Mouse (Mus musculus) testis, adult 2 months (tissue): Measurements from ENCODE around the gene Wfdc12. TPM values are rescaled to one million over a fixed set of nuclear protein-coding genes. Genes with fewer than 3 reads are reported as not detected.
A peak's percentile ranks its signal among the peaks of the same experiment; 100 is the strongest.
"Not testable (repeated sequence)": the region's sequence is repeated elsewhere in the genome, so short reads cannot be mapped to it uniquely, and the experiment has no call there.

Source experiments
- H3K27ac ChIP-seq: fragments of 200-500 bp; 2 replicates; pipeline ENCODE4 v1.5.1; 2012; ENCODE audit warnings: low read depth, low read length; ENCODE audit not compliant: control insufficient read depth, insufficient read depth
- H3K27me3 ChIP-seq: fragments of 200-500 bp; 2 replicates; pipeline ENCODE4 v1.6.1; 2012; ENCODE audit warnings: mild to moderate bottlenecking, low read length, moderate library complexity; ENCODE audit not compliant: control insufficient read depth, insufficient read depth
- H3K36me3 ChIP-seq: fragments of 200-500 bp; 2 replicates; pipeline ENCODE4 v1.6.1; 2012; ENCODE audit warnings: mild to moderate bottlenecking, low read length; ENCODE audit not compliant: control insufficient read depth, insufficient read depth
- H3K4me1 ChIP-seq: fragments of 200-500 bp; 2 replicates; pipeline ENCODE4 v1.6.1; 2012; ENCODE audit warnings: low read length; ENCODE audit not compliant: control insufficient read depth, insufficient read depth
- H3K4me3 ChIP-seq: fragments of 200-500 bp; 2 replicates; pipeline ENCODE4 v1.5.1; 2012; ENCODE audit warnings: low read depth, mild to moderate bottlenecking, low read length, moderate library complexity, mixed read lengths; ENCODE audit not compliant: control insufficient read depth
- CTCF ChIP-seq: fragments of 200-500 bp; IDR thresholded peaks from 2 replicates; pipeline ENCODE4 v1.5.1; 2012; ENCODE audit warnings: low read depth, mild to moderate bottlenecking, inconsistent platforms, low read length, moderate library complexity; ENCODE audit not compliant: control insufficient read depth, insufficient read depth, insufficient replicate concordance
- POLR2A ChIP-seq: fragments of 200-500 bp; IDR thresholded peaks from 2 replicates; pipeline ENCODE4 v1.6.1; 2012; ENCODE audit warnings: low read depth, mild to moderate bottlenecking, inconsistent platforms, low read length, moderate library complexity; ENCODE audit not compliant: control insufficient read depth
- polyA plus RNA-seq: library from polyadenylated mRNA; depleted of rRNA; stranded (reverse); fragments of >200 nt; gene quantifications from 2 replicates; pipeline ENCODE4 v1.2.3, GENCODE M21; 2012

Wfdc12 gene
- polyA plus RNA-seq, 1 experiment, result 0.15 TPM

- TF ChIP-seq POLR2A (no peak), CTCF (no peak)
- Histone ChIP-seq H3K4me1 (no peaks in the 10 kb centered on the region; the same call in 1 of the 2 replicates), H3K27me3 (no peaks in the 10 kb centered on the region), H3K36me3 (no peaks in the 10 kb centered on the region), H3K4me3 (no peak overlapping the region), H3K27ac (no peak overlapping the region)
Observed at GRCm38 (mm10) chr2:164210892-164211291, 20.5 kb upstream of the Wfdc12 start.

- Histone ChIP-seq H3K4me3 (no peak overlapping the region), H3K27ac (no peak overlapping the region), H3K27me3 (no peaks in the 10 kb centered on the region), H3K4me1 (no peaks in the 10 kb centered on the region; the same call in 1 of the 2 replicates), H3K36me3 (no peaks in the 10 kb centered on the region)
- TF ChIP-seq POLR2A, result no peak
- no peak for TF ChIP-seq CTCF
Observed at GRCm38 (mm10) chr2:164206676-164207075, 16.3 kb upstream of the Wfdc12 start.

GRCm38 (mm10) chr2:164206011-164206410 lies 15.6 kb upstream of the Wfdc12 start:
- not testable (repeated sequence) for H3K36me3 ChIP-seq, H3K4me3 ChIP-seq, H3K4me1 ChIP-seq, H3K27ac ChIP-seq, H3K27me3 ChIP-seq

GRCm38 (mm10) chr2:164199626-164200327 lies 9.4 kb upstream of the Wfdc12 start, which contains the start of gene Wfdc15a:
Wfdc15a (minus strand) TSS chr2:164200130.
- H3K27ac ChIP-seq, result peak within 1 kb of the TSS; percentile 88
- H3K4me3 ChIP-seq, result peak within 1 kb of the TSS; percentile 97
- H3K36me3 ChIP-seq, result no peaks in the 10 kb centered on the region
- no peaks in the 10 kb centered on the region for H3K4me1 ChIP-seq
- H3K27me3 ChIP-seq, result no peaks in the 10 kb centered on the region
- TF ChIP-seq POLR2A (peak; percentile 84), CTCF (no peak)

- Histone ChIP-seq H3K4me1 (no peaks in the 10 kb centered on the region), H3K27me3 (no peaks in the 10 kb centered on the region), H3K36me3 (no peaks in the 10 kb centered on the region), H3K27ac (no peak overlapping the region), H3K4me3 (no peak overlapping the region)
- TF ChIP-seq CTCF, result no peak
- TF ChIP-seq POLR2A, result no peak
Observed at GRCm38 (mm10) chr2:164196700-164196990, 6.2 kb upstream of the Wfdc12 start.

GRCm38 (mm10) chr2:164195971-164196699 lies 5.7 kb upstream of the Wfdc12 start:
- no peak for TF ChIP-seq CTCF
- no peaks in the 10 kb centered on the region for H3K4me1 ChIP-seq
- H3K36me3 ChIP-seq, result no peaks in the 10 kb centered on the region
- no peak overlapping the region for H3K27ac ChIP-seq
- no peak overlapping the region for H3K4me3 ChIP-seq
- H3K27me3 ChIP-seq, result no peaks in the 10 kb centered on the region

- no peaks in the 10 kb centered on the region for H3K4me1 ChIP-seq
- no peak overlapping the region for H3K27ac ChIP-seq
- TF ChIP-seq POLR2A, result no peak
- TF ChIP-seq CTCF, result no peak
- H3K4me3 ChIP-seq, result no peak overlapping the region
- no peaks in the 10 kb centered on the region for H3K36me3 ChIP-seq
- no peaks in the 10 kb centered on the region for H3K27me3 ChIP-seq
Observed at GRCm38 (mm10) chr2:164194959-164195630, 4.7 kb upstream of the Wfdc12 start.

- Histone ChIP-seq H3K27ac (no peak overlapping the region), H3K36me3 (no peaks in the 10 kb centered on the region), H3K4me1 (peaks cover 2% of the 10 kb centered on the region; the same call in 1 of the 2 replicates), H3K4me3 (no peak overlapping the region), H3K27me3 (no peaks in the 10 kb centered on the region)
- TF ChIP-seq POLR2A (no peak), CTCF (no peak)
Observed at GRCm38 (mm10) chr2:164192279-164192678, 1.9 kb upstream of the Wfdc12 start.
